Mouse (Mus musculus): ENCODE measurements around the gene Usp17ld.
"Not testable (repeated sequence)": the region's sequence is repeated elsewhere in the genome, so short reads cannot be mapped to it uniquely, and the experiment has no call there.

- not testable (repeated sequence) for TF ChIP-seq CTCF (IDR thresholded peaks at IDR 0.05 in 2 of 3, conservative IDR thresholded peaks at IDR 0.05 in 1 of 3; ENCODE audit: control insufficient read depth in 1 of 3, insufficient read depth in 1 of 3, low read depth in 2 of 3, low read length in 3 of 3, poor library complexity in 1 of 3, severe bottlenecking in 1 of 3); USF1 (IDR thresholded peaks at IDR 0.05; ENCODE audit: low read depth, low read length); ZMIZ1 (IDR thresholded peaks at IDR 0.05; ENCODE audit: low read depth, low read length); ETS1 (IDR thresholded peaks at IDR 0.05; ENCODE audit: low read depth, low read length); MYC (IDR thresholded peaks at IDR 0.05; ENCODE audit: low read depth, low read length); POLR2AphosphoS2 (IDR thresholded peaks at IDR 0.05; ENCODE audit: low read length); POLR2A (IDR thresholded peaks at IDR 0.05; ENCODE audit: control insufficient read depth in 1 of 2, insufficient read depth in 1 of 2, low read depth in 1 of 2, low read length in 2 of 2, poor library complexity in 1 of 2); POLR2AphosphoS5 (IDR thresholded peaks at IDR 0.05; ENCODE audit: borderline replicate concordance, low read depth, low read length); HCFC1 (IDR thresholded peaks at IDR 0.05; ENCODE audit: low read depth, low read length); UBTF (IDR thresholded peaks at IDR 0.05; ENCODE audit: borderline replicate concordance, insufficient read depth, low read depth, low read length); JUND (IDR thresholded peaks at IDR 0.05; ENCODE audit: low read depth, low read length)
Measured at GRCm38 (mm10) chr7:103252405-103252804, at the start of gene Usp17ld.
